Mouse (Mus musculus) cerebellum, postnatal 10 days (tissue): ENCODE measurements at regions not wholly inside any gene's neighbourhood (a gene's known extent, or its start where the extent isn't known, plus 50 kb on each side); places are given as distances from the start of the nearest gene placed in this dataset.
"Not testable (repeated sequence)": the region's sequence is repeated elsewhere in the genome, so short reads cannot be mapped to it uniquely, and the experiment has no call there.

Experiments
- DNase-seq, 2 experiments: peaks; one replicate each; pipeline ENCODE4 v3.0.0; 2021; ENCODE audit warnings: mixed read lengths in 2 of 2

DNA sequence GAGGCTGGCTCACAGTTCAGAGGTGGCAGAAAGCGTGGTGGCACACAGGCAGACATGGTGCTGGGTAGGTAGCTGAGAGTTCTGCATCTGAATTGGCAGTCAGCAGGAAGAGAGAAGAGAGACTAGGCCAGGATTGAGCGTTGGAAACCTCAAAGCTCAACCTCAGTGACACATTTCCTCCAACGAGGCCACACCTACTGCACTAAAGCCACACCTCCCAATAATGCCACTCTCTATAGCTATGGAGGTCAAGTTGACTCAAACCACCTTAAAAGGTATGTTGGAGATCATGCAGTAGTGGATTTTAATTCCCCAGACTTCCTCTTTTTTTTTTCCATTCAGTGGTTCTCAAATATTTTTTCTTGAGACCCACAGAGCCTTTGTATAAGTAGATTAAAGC lies 57.1 kb downstream of the Ccdc54 start:
- DNase-seq, result no peak

DNA sequence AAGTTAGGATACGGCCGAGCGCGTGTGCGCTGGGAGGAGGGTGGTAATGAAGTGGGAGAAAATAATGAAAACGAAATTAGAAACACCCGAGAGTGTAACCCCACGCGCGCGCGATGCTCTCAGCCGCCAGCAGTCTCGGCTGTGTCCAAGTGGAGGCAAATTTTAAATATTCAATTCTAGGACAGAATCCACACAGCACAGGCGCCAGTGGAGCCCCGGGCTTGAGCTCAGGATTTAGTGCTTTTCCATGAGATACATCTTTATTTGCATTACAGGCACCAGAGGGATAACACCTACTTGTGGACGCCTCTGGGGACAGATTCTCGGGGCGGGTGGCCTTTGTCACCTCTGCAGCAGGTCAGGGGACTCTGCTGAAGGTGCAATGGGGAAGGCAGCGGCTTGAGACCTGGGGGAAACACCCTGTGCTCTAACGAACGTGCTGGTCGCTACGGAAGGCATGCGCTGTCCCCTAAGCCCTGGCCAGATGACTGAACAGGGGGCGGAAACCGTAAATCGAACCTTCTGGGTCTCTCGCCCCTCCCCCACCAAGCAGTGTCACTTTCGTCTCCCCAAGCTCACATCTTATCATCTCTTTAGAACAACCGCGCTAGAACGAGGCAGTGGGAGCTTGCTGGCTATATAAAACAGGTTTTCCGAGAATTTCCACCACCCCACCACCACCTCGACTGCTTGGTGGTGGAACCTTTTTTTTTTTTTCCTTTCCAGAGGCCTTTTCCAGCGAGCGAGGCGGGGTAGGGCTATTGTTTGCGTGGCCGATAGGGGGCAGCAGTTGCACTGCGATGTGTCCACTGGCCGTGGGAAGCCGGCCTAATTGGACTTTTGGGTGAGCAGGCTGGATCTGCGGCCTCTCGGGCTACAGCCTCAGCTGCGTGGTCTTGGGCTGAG lies 61.2 kb downstream of the Ccdc54 start:
- peak; percentile 95 to 96 for DNase-seq

DNA sequence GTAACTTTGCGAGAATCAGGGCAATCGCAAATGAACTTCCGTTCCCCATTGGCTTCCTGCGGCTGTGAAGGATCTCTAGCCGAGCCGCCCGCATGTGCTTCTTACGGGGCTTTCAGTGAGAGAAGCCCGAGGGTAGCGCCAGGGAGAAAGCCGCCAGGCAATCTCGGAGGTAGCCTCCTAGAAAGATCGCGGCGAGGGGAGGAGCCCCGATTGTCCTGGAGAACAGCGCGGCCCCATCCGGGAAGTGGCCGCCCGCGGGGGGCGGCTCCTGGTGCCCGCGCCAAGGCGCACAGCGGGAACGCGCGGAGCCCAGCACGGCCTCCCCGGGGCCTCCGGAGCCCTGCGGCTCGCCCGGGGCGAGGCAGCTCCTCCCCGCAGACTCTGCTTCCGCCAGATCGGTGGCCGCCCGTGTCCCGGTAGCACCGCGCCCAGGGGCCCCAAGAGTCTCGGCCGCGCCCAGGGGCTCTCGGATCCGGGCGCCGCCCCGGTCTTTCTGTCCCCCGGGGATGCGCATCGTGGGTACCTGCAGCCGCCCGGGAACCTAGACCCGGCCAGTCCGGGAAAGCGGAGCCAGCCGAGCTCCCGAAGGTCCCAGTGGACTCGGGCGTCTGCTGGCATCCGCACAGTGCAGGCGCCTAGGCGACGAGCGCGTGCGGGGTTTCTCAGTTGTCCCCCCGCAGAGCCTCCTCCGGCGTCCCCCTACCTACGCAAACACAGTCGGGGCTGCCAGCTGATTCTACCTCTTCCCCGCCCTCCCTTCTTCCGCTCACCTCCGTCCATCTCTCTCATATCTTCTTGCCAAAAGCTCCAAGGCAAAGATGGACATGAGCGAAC lies 62.1 kb downstream of the Ccdc54 start:
- DNase-seq, result peak; percentile 63 to 75

DNA sequence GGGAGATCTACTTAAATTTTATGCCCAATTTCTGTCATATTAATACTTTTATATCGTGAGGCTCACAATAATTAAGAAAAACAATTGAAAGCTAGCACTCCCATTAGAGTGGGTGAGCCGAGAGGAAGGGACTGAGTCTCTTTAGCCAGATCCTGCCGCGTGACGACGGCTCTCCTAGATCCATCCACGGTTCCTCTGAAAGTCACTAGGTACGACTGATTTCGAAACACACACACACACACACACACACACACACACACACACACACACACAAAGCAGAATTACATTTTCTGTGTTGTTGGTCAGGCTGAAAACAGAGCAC lies 62.6 kb downstream of the Ccdc54 start:
- peak; percentile 53 to 57 for DNase-seq

DNA sequence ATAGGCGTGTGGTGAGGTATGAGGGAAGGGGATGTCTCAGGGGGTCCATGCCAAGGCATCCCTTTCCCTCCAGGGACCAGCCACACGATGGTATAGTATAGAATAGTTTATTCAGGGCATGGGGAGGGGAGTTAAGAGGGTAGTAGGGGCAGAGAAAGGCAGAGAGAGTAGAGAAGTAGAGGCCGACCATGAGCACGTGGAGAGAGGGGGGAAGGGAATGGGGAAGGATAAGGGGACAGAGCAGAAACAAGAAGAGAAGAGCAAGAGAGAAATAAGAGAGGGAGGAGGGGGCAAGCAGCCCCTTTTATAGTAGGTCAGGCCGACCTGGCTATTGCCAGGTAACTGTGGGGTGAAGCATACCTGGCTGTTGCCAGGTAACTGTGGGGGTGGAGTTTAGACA lies 64.0 kb downstream of the Ccdc54 start:
- not testable (repeated sequence) for DNase-seq

DNA sequence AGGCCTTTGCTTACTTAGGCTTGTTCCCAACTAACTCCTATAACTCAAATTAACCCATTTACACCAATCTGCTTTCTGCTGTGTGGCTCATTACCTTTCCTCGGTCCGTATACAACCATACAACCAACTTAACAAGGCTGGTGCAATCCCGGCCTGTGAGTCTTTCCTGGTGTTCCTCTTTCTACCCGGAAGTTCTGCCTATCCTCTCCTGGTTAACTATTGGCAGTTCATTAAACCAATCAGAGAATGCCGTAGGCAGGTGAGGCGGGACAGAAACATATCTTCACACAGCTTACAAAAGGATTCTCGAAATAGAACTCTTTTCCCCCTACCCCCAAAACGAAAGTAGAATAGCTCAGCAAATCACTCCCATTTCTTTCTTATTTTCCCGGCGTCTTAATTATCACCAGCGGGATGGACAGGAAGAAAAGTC lies 65.0 kb downstream of the Ccdc54 start:
- no peak for DNase-seq

DNA sequence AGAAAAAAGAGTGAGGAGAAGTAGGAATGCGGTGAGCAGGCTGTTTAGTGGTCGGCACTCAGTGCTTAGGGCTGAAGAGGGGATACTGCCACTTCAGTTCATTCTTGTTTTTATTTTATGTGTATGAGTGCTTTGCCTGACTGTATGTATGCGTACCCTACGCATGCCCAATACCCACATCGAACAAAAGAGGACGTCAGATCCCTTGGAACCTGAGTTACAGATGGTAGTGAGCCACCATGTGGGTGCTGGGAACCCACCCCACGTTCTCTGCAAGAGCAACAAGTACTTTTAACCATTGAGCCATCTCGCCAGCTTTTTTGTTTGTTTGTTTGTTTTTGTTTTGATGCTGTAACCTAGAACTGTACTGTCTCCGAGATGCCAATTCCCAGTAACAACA lies 65.5 kb downstream of the Ccdc54 start:
- DNase-seq, result no peak

DNA sequence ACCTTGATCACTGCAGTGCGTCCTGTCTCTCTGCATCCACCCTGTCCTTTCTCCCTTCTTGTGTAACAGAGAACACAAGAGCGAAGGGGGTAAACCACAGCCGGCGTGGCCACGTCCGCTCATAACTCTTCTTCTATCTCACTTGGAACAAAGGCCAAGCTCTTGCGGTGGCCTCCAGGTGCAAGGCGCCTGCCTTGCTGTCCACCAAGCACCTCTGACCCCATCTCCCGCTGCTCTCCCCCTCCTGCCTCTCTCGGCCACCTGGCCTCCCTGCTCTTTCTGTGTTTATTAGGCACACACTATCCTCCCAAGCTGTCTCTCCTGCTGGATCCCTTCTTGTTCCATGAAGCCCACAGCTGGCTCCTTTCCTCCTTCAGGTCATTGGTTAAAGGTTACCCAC lies 71.3 kb downstream of the Ccdc54 start:
- DNase-seq, result no peak

DNA sequence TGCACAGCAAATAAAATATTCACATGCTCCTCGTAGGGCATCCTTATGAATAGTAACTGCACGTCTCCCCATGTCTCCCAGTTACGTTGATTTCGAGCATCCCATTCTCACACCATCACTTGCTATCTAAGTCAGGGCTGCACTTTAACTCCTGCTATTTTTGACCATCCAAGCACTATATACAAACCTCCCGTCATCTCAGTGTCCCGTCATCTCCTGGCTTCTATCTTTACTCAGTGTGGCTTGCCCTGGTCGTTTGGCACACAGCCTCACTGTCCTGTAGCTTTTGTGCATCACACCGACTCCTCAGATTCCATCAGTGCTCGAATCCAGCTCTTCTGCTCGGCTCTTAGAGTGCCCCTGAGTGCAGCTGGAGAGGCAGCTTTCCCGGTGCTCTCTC lies 74.4 kb downstream of the Ccdc54 start:
- DNase-seq, result no peak

DNA sequence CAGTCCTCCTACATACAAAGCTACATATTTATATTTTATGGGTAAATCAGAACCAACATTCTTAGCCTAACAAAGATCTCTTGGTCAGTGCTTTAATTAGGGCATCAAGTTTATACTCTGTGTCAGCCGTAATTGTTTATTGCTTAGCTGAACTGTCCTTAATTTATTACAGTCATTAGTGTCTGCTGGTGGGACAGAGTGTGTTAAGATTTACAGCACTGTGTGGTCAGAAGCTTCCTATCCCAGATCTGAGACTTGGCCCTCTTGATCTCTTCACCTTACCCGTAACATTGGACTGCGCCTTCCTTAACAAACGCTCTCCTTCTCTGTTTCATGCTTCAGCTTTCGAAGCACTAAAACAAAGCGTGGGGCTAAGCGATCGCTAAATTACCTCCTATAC lies 75.9 kb downstream of the Ccdc54 start:
- DNase-seq, result no peak

DNA sequence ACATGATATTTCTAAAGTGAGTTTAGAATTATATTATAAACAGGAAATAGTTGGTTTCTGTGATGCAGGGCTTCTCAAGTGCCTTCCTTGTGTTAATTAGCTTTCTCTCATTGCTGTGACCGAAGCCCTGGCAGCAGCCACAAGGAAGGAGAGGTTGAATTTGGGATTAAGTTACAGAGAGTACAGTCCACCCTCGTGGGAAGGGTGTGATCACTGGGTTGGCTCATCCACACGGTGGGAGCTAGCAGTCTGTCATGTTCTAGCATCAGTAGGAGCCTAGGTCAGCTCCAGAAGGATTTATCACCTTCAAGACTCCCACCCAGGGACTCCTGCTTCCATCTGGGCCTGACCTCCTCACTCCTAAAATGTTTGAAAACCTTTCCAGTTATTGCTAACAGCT lies 78.9 kb downstream of the Ccdc54 start:
- DNase-seq, result no peak

DNA sequence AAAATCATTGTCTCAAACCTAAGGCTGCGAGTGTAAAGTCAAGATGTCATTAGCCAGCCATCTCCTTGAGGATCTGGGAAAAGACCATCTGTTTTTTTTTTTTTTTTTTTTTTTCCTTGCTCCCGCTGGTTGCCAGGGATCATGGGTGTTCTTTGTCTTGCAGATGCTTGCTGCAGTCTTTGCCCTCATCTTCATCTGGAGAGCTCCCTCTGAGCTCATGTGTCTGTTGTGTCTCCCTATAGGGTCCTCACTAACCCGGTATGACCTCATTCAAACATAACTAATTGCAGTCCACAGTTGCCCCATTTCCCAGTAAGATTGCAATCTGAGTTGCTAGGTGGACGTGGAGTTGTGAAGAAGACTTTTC lies 77.3 kb upstream of the Bbx start:
- no peak for DNase-seq

DNA sequence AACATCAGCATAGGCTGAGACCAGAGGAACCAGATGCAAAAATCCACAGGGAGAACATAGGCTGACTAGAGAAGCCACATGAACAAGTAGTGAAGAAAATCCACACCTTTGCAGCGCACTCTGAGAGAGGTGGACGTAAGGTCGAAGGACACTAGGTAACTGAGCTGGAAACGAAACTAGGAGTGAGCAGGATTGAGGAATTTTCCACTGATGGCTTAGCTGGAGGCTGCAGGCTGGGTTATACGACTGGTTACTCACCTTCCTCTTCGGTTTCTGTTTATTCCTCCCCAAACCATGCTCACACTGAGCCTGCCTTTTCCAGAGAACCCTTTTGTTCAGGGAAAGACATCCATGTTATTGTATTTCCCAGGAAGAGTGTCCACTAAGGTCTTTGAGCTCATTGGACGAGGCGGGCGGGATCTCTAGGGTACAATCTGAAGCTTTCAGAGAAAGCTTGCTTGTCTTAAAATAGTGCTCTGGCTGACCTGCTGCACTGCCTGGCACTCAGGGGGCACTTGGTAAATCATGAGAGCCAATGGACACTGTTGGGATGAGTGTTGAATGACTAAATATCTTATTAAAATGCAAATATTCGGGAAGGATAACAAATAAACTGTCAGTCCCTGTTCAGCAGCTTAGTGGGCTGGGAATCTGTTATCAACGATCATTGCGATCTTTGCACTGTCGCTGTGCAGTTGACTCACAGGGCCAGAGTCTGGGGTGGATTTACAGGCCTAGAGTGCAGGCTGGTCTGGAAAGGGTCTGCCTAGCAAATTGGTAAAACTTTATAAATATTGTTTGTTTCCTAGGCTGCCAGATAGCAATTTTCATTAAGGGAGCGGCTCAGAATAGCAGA lies 76.7 kb upstream of the Bbx start:
- DNase-seq, result no peak

DNA sequence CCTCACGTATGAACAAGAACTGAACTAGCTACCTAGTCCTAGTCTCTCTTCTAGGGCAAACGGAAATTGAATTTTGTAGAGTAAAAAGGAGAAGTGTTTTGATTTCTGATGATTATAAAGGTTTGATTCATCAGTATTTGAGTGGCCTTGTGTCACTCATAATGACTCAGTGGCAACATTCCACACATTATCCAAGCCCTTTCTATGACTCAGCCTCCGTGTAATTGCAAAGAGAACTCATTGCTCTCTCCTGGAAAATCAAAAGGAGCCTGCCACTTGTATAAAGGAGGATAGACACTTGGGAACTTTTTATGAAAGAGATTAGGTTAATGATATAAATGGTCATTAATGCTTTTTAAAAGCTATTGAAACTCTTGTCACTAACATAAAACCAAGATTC lies 72.4 kb upstream of the Bbx start:
- DNase-seq, result no peak

DNA sequence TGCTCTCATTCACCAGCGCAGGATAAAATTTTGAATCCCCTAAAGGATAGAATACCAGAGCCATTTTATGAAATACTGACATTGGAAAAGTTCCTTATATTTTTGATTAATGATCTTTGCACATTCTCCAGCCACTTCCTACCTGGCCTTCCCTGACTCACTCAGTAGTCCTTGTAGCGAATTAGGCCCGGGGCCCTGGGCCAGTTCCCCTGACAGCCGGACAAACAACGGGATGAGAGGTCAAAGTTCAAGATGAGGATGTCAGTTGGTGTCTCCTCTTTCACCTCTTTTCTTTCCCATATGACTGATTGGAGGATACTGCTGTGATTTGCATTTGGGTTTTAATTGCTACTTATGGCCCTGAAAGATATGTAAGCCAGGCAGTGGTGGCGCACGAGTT lies 66.7 kb upstream of the Bbx start:
- no peak for DNase-seq

DNA sequence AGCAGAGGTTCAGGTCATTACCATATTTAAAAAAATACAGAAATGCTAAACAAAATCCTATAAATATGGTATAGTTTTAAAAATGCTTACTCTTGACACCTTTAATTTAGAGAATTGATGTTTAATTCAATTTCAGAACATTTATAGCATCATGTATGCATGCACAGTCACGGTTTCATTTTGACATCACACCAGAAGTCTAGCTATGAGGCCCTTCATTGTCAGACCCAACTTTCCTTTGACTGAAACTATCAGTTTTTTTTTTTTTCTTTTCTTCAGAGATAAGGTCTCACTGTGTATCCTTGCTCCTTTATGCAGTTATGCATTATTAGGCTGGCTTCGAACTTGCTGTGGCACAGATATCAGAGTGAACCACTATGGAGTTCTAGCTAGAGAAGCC lies 61.5 kb upstream of the Bbx start:
- DNase-seq, result no peak

DNA sequence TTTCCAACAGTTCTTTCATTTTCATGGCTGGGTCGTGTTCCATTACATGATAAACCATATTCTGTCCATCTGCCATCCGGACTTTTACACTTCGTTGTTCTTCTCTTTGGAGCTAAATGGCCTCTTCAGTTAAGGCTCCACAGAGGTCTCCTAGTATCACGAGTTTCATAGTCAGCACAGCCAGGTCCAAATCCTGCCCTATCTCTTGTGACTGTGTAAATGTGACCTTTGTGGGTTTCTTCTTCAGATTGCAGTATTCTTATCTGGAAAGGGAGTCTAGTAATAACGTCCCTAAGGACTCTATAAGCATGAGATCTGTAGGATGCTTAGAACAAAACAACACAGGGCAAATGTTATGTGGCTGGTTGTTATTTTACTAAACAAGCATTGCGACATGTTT lies 57.1 kb upstream of the Bbx start:
- no peak for DNase-seq

DNA sequence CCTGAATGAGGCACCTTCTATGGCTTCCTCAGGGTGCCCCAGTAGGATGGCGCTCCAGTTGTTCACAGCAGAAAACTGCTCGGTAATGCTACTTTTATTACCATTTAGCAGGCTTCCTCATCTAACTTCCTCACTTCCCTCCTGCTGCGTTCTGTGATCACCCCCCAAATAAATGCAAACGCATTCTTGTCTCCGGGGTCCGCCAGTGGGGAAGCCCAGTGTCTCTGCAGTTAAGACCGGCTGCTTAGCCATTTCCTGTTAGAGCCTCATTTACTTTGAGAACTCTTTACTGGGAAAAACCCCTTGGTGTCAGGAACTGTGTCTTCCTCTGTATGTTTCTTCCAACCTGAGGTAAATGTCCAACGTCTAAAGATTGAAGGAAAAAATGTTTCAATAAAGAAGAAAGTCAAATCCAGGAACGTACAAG lies 50.2 kb upstream of the Bbx start:
- no peak for DNase-seq
